10 mouse cellular contexts compared by ENCODE assay signal in genomic region chr13:95443376-95444233, GRCm38 (mm10). TPM values are rescaled to one million over a fixed set of nuclear protein-coding genes. Genes with fewer than 3 reads are reported as not detected.
DNase-seq lines count a peak whose midpoint lies in the region; ATAC-seq and TF ChIP-seq lines count a peak whose summit lies in the region.
"Had no signal": no experiment of that assay in that cellular context is flagged by ENCODE, and none has a peak within 500 bp of the region (broad histone marks: within the 10 kb centered on the region; RNA-seq: fewer than 3 reads in every experiment).

No protein-coding gene starts in this region.

- H3K27ac ChIP-seq in heart, embryonic 12.5 days (ENCODE audit: poor library complexity, severe bottlenecking): no peak overlapping the region
- H3K27ac ChIP-seq in forebrain, embryonic 14.5 days (ENCODE audit: low read depth, low read length): no peak overlapping the region
- H3K27ac ChIP-seq in limb, embryonic 14.5 days (replicated peaks; ENCODE audit: low read depth, low read length): no peak overlapping the region
- H3K27ac ChIP-seq in olfactory bulb, adult 2 months (ENCODE audit: insufficient read depth, low read depth, low read length): peak overlapping the region; percentile 72
- H3K27ac ChIP-seq: macrophage had no signal

- H3K9me3 ChIP-seq in heart, embryonic 12.5 days (replicated peaks): no peaks in the 10 kb centered on the region
- no peaks in the 10 kb centered on the region for H3K9me3 ChIP-seq in forebrain, embryonic 14.5 days (replicated peaks; ENCODE audit: control insufficient read depth, low read length)
- no peaks in the 10 kb centered on the region for H3K9me3 ChIP-seq in limb, embryonic 14.5 days (ENCODE audit: control insufficient read depth, low read length)

- ATAC-seq in heart, embryonic 12.5 days (ENCODE audit: insufficient number of reproducible peaks, low FRiP score): peak; percentile 42; the same call in 1 of the 2 replicates
- ATAC-seq in forebrain, embryonic 14.5 days: peak; percentile 82
- peak; percentile 55; the same call in 1 of the 2 replicates for ATAC-seq in limb, embryonic 14.5 days (ENCODE audit: low FRiP score, low read depth)
- ATAC-seq in granulocyte monocyte progenitor cell, adult 5-6 weeks (replicated peaks; ENCODE audit: poor library complexity, severe bottlenecking): no peak; the same call in 1 of the 2 replicates
- ATAC-seq: Patski had no signal

- no peak for TF ChIP-seq POLR2A in limb, embryonic 14.5 days (IDR thresholded peaks at IDR 0.05; ENCODE audit: borderline replicate concordance, extremely low read depth, insufficient read depth, insufficient read length)
- TF ChIP-seq POLR2A in olfactory bulb, adult 2 months (IDR thresholded peaks at IDR 0.05; ENCODE audit: insufficient read depth, low read depth, low read length): 0 out of 2 replicates have a peak, but pooled peaks have one; percentile 10

- H3K36me3 ChIP-seq in heart, embryonic 12.5 days: no peaks in the 10 kb centered on the region
- H3K36me3 ChIP-seq in forebrain, embryonic 14.5 days (ENCODE audit: control insufficient read depth, insufficient read depth, low read length): no peaks in the 10 kb centered on the region
- H3K36me3 ChIP-seq in limb, embryonic 14.5 days (ENCODE audit: control insufficient read depth, insufficient read depth, low read length): no peaks in the 10 kb centered on the region

- peak overlapping the region; percentile 49 for H3K4me3 ChIP-seq in heart, embryonic 12.5 days
- peak overlapping the region; percentile 36 for H3K4me3 ChIP-seq in forebrain, embryonic 14.5 days (ENCODE audit: low read depth, low read length)
- H3K4me3 ChIP-seq in limb, embryonic 14.5 days (replicated peaks; ENCODE audit: low read length): peak overlapping the region; percentile 44
- peak overlapping the region; percentile 73 for H3K4me3 ChIP-seq in olfactory bulb, adult 2 months (ENCODE audit: insufficient read depth, low read depth, low read length)

- peaks cover 46% of the 10 kb centered on the region for H3K27me3 ChIP-seq in heart, embryonic 12.5 days (replicated peaks)
- peaks cover 5% of the 10 kb centered on the region; the same call in 1 of the 2 replicates for H3K27me3 ChIP-seq in forebrain, embryonic 14.5 days (replicated peaks; ENCODE audit: control insufficient read depth, insufficient read depth, low read length)
- H3K27me3 ChIP-seq in limb, embryonic 14.5 days (ENCODE audit: control insufficient read depth, insufficient read depth, low read length): peaks cover 27% of the 10 kb centered on the region; the same call in 1 of the 2 replicates

- WGBS in heart, embryonic 12.5 days: under 1% methylated on average over 46 of the region's 46 CpGs
- 1% methylated on average over 46 of the region's 46 CpGs for WGBS in forebrain, embryonic 14.5 days
- WGBS in limb, embryonic 14.5 days: 2% methylated on average over 43 of the region's 46 CpGs
- 3% methylated on average over 46 of the region's 46 CpGs for WGBS in olfactory bulb, adult 2 months

- peak overlapping the region; percentile 84 for H3K4me2 ChIP-seq in heart, embryonic 12.5 days
- peak overlapping the region; percentile 91 for H3K4me2 ChIP-seq in forebrain, embryonic 14.5 days (ENCODE audit: low read length)
- H3K4me2 ChIP-seq in limb, embryonic 14.5 days (replicated peaks; ENCODE audit: low read depth, low read length, severe bottlenecking): peak overlapping the region; percentile 91

- peak overlapping the region; percentile 65 for H3K9ac ChIP-seq in heart, embryonic 12.5 days
- peak overlapping the region; percentile 54 for H3K9ac ChIP-seq in forebrain, embryonic 14.5 days (ENCODE audit: low read length)
- H3K9ac ChIP-seq in limb, embryonic 14.5 days (ENCODE audit: low read depth, low read length, severe bottlenecking): peak overlapping the region; percentile 52

- no peak for DNase-seq in heart, adult 18-20 months
- DNase-seq in R1 (ENCODE audit: low read depth, low spot score): peak; percentile 68
- peak; percentile 66 for DNase-seq in forebrain, embryonic 14.5 days (ENCODE audit: low spot score)
- peak; percentile 65 for DNase-seq in limb, embryonic 14.5 days (ENCODE audit: low spot score)
- DNase-seq in spleen, postnatal 10 days (ENCODE audit: low spot score in 2 of 2): no peak

- H3K4me1 ChIP-seq in heart, embryonic 12.5 days (replicated peaks): peaks cover 14% of the 10 kb centered on the region; the same call in 1 of the 2 replicates
- H3K4me1 ChIP-seq in forebrain, embryonic 14.5 days (ENCODE audit: control insufficient read depth, insufficient read depth, low read length): peaks cover 9% of the 10 kb centered on the region; the same call in 1 of the 2 replicates
- no peaks in the 10 kb centered on the region for H3K4me1 ChIP-seq in limb, embryonic 14.5 days (ENCODE audit: control insufficient read depth, insufficient read depth, low read length)
- peaks cover 13% of the 10 kb centered on the region for H3K4me1 ChIP-seq in olfactory bulb, adult 2 months (ENCODE audit: control insufficient read depth, insufficient read depth, low read length)

- TF ChIP-seq CTCF in olfactory bulb, adult 2 months (IDR thresholded peaks at IDR 0.05; ENCODE audit: insufficient read depth, low read depth, low read length): no peak

RNA-seq across cellular contexts. Expression of gene Crhbp, which starts 1.1 kb away (rescaled TPM):
- polyA plus RNA-seq in heart, embryonic 12.5 days (2016; fragmentation: Nextera tagmentation; extraction: Ambion mirVana): 0.17 and 0.18 TPM in 2 replicates
- total RNA-seq in heart, adult 18-20 months (2021): not detected
- polyA plus RNA-seq in forebrain, embryonic 14.5 days (2014; fragmentation: Nextera tagmentation; extraction: Ambion mirVana): 0.75 and 1.1 TPM in 2 replicates
- 0.20 and 0.28 TPM in 2 replicates for polyA plus RNA-seq in limb, embryonic 14.5 days (2012; rRNA removed)
- 0.15 and 0.32 TPM in 2 replicates for polyA plus RNA-seq in limb, embryonic 14.5 days (2014; fragmentation: Nextera tagmentation; extraction: Ambion mirVana)
- polyA plus RNA-seq in olfactory bulb, adult 2 months (2012; ENCODE audit: insufficient read depth, insufficient read length, low replicate concordance, missing spikeins): not detected in 2 replicates
- total RNA-seq in granulocyte monocyte progenitor cell, adult 5-6 weeks (2014; fragmentation: Nextera tagmentation): not detected in 2 replicates
- total RNA-seq in granulocyte monocyte progenitor cell, adult 5-6 weeks (2017): not detected in 2 replicates
- polyA plus RNA-seq: macrophage, Patski had no signal

RNA-seq across cellular contexts. Expression of gene S100z, which starts 34.9 kb away (rescaled TPM):
- polyA plus RNA-seq in heart, embryonic 12.5 days (2016; fragmentation: Nextera tagmentation; extraction: Ambion mirVana): not detected in 2 replicates
- total RNA-seq in heart, adult 18-20 months (2021): not detected
- polyA plus RNA-seq in forebrain, embryonic 14.5 days (2014; fragmentation: Nextera tagmentation; extraction: Ambion mirVana): not detected in 2 replicates
- not detected in 2 replicates for polyA plus RNA-seq in limb, embryonic 14.5 days (2012; rRNA removed)
- polyA plus RNA-seq in limb, embryonic 14.5 days (2014; fragmentation: Nextera tagmentation; extraction: Ambion mirVana): not detected in 2 replicates
- not detected in 2 replicates for polyA plus RNA-seq in olfactory bulb, adult 2 months (2012; ENCODE audit: insufficient read depth, insufficient read length, low replicate concordance, missing spikeins)
- not detected in 2 replicates for total RNA-seq in granulocyte monocyte progenitor cell, adult 5-6 weeks (2014; fragmentation: Nextera tagmentation)
- not detected in 2 replicates for total RNA-seq in granulocyte monocyte progenitor cell, adult 5-6 weeks (2017)
- polyA plus RNA-seq: macrophage, Patski had no signal

Comparison
In these comparisons a context has a peak if more than half of its experiments do, and no peak if none do; other contexts are left out.
1. DNase-seq: peak in R1 (single experiment), forebrain, embryonic 14.5 days (single experiment) and limb, embryonic 14.5 days (single experiment); none in heart, adult 18-20 months (0 of 2) and spleen, postnatal 10 days (0 of 2).
2. Peak in every context shown above with its lines, with median percentiles within 50 percentile points of each other: H3K4me2 ChIP-seq, H3K4me3 ChIP-seq and H3K9ac ChIP-seq.